Mouse (Mus musculus): ENCODE data around the gene Rasl10b. TPM values are rescaled to one million over a fixed set of nuclear protein-coding genes. Genes with fewer than 3 reads are reported as not detected.

Gene Rasl10b
- total RNA-seq, 4 experiments from 2014 or later = 202 to 211 (median 208) TPM

GRCm38 (mm10) chr11:83429355-83429754, 20.4 kb downstream of the Rasl10b start, which contains the start of gene Gas2l2:
Gene Gas2l2 (minus strand): TSS chr11:83429455.
- DNase-seq (ENCODE audit: low spot score in 2 of 2) = no peak

GRCm38 (mm10) chr11:83432533-83432932, 23.6 kb downstream of the Rasl10b start:
- DNase-seq (ENCODE audit: low spot score in 2 of 2) = no peak

- DNase-seq (ENCODE audit: low spot score in 2 of 2) = no peak
Measured at GRCm38 (mm10) chr11:83437377-83437776, 28.4 kb downstream of the Rasl10b start, which contains the start of gene 1700020L24Rik. Gene 1700020L24Rik (plus strand): TSS chr11:83437677.

- no peak for DNase-seq (ENCODE audit: low spot score in 2 of 2)
Measured at GRCm38 (mm10) chr11:83439426-83440060, 30.6 kb downstream of the Rasl10b start.

GRCm38 (mm10) chr11:83440081-83441064, 31.4 kb downstream of the Rasl10b start:
- peak; percentile 71 to 90 for DNase-seq (ENCODE audit: low spot score in 2 of 2)

GRCm38 (mm10) chr11:83441235-83441634, 32.3 kb downstream of the Rasl10b start:
- no peak for DNase-seq (ENCODE audit: low spot score in 2 of 2)

GRCm38 (mm10) chr11:83442596-83443267, 33.8 kb downstream of the Rasl10b start:
- DNase-seq (ENCODE audit: low spot score in 2 of 2) = peak; percentile 61 to 82

- no peak for DNase-seq (ENCODE audit: low spot score in 2 of 2)
Measured at GRCm38 (mm10) chr11:83443824-83444223, 34.9 kb downstream of the Rasl10b start.

- no peak for DNase-seq (ENCODE audit: low spot score in 2 of 2)
Measured at GRCm38 (mm10) chr11:83445001-83445400, 36.1 kb downstream of the Rasl10b start.

GRCm38 (mm10) chr11:83447612-83448011, 38.7 kb downstream of the Rasl10b start:
- no peak for DNase-seq (ENCODE audit: low spot score in 2 of 2)

- no peak for DNase-seq (ENCODE audit: low spot score in 2 of 2)
Measured at GRCm38 (mm10) chr11:83448021-83448926, 39.3 kb downstream of the Rasl10b start.

GRCm38 (mm10) chr11:83448927-83449236, 39.9 kb downstream of the Rasl10b start:
- no peak for DNase-seq (ENCODE audit: low spot score in 2 of 2)

- no peak for DNase-seq (ENCODE audit: low spot score in 2 of 2)
Measured at GRCm38 (mm10) chr11:83449298-83449697, 40.4 kb downstream of the Rasl10b start.

- DNase-seq (ENCODE audit: low spot score in 2 of 2) = no peak
Measured at GRCm38 (mm10) chr11:83450550-83450949, 41.6 kb downstream of the Rasl10b start.

- no peak for DNase-seq (ENCODE audit: low spot score in 2 of 2)
Measured at GRCm38 (mm10) chr11:83451281-83451680, 42.3 kb downstream of the Rasl10b start.

GRCm38 (mm10) chr11:83454548-83454947, 45.6 kb downstream of the Rasl10b start:
- DNase-seq (ENCODE audit: low spot score in 2 of 2) = no peak

GRCm38 (mm10) chr11:83455608-83456007, 46.7 kb downstream of the Rasl10b start:
- DNase-seq (ENCODE audit: low spot score in 2 of 2) = no peak

GRCm38 (mm10) chr11:83457257-83457656, 48.3 kb downstream of the Rasl10b start:
- no peak for DNase-seq (ENCODE audit: low spot score in 2 of 2)

- no peak for DNase-seq (ENCODE audit: low spot score in 2 of 2)
Measured at GRCm38 (mm10) chr11:83457912-83458601, 49.1 kb downstream of the Rasl10b start.

GRCm38 (mm10) chr11:83461462-83462027, 52.6 kb downstream of the Rasl10b start:
- no peak for DNase-seq (ENCODE audit: low spot score in 2 of 2)

Data from layer of hippocampus, adult 8-10 months (tissue).